Mouse (Mus musculus) embryo, embryonic 10.5 days (tissue): ENCODE data around the gene Lrp8.
A peak's percentile ranks its signal among the peaks of the same experiment; 100 is the strongest.

Experiments used
- DNase-seq: peaks from one replicate; pipeline ENCODE4 v3.0.0-alpha.2; 2015; ENCODE audit warnings: low spot score

The Lrp8 gene

DNA sequence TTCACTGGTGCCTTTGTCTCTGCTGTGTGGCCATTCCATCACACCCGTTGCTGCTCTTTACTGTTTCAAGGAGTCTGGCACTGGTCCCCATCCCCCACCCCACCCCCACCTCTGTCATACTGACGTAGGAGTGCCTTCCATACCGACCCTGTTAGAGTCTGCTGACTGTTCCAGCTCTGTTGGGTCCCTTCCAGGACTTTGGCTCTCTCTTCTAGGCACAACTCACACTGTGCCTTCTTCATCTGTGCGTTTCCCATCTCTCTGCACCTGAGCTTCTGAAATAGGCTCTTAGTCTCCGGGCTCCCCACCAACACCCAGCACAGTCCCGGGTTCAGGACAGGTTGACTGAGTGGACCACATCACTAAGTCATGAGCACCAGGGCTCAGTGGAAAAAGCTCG, 44.7 kb downstream of the Lrp8 start:
- DNase-seq: no peak

DNA sequence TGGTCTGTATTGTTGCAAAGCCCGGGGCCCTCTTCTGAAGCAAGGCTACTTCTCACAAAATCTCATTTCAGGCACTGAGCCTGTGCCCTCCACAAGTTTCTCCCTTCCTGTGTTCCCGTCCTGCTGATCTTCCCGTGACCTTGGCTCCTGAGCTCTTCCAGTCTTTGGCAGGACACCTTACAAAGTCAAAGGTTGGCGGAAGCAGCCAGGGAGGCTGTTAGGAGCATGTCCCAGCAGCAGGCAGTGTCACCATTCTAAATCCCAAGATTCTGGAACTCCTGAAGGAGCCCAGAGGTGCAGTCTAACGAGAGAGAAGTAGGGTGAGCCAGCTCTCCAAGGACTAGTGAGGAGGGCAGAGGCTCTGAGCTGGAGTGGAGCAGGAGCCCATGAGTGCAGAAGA, 46.5 kb downstream of the Lrp8 start:
- no peak for DNase-seq

DNA sequence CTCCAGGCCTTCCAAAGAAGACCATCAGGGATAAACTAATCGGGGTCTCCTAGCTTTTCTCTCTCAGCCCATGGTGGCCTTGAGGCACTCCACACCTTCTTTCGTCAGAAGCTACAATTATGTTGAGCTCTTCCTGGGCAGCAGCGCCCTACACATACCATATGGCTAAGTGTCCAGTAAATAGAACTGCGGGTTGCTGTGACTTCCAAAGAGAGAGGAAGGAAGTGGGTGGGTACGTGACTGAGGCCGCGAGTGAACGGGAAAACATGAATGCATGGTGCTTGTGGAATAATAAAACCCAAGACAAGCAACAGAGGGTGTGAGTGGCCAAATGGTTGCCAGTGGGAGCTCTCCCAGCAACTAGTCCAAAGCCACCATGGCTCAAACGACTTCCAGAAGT, 47.6 kb downstream of the Lrp8 start:
- no peak for DNase-seq

DNA sequence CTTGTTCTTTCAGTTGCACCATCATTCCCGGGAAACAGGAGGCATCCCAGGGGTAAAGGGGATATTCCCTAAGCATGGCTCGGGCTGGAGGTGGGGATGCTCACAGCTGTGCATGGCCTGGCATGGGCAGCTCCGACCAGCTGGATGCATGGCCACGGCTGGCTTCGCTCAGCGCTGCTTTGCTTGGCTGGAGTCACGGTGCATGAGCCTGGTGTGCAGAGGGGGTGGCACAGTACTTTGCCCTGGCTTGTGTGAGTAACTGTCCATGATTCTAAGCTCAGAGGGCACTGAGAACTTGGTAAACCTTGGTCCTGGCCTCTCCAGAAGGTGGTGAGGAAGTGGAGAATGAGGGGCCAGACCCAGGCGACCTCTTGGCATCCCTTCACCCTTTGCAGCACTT, 48.0 kb downstream of the Lrp8 start:
- DNase-seq: no peak

DNA sequence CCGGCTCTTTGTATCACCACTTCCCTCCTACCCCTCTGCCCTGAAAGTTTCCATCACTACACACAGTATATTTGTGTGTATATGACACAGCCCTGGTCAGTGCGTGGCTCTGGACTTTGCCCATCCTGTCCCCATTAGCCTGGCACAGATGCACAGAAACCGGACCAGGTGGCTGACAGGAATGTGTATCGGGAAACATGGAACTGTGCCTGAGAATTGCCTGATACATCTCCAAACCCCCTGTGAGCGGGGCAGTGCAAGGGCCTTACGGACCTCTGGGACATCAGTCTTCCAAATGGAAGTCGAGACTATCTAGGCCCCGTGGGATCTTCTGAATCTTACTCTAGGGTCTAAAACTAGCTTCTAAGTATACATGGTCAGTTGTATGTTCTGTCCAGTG, 51.3 kb downstream of the Lrp8 start:
- DNase-seq: no peak

DNA sequence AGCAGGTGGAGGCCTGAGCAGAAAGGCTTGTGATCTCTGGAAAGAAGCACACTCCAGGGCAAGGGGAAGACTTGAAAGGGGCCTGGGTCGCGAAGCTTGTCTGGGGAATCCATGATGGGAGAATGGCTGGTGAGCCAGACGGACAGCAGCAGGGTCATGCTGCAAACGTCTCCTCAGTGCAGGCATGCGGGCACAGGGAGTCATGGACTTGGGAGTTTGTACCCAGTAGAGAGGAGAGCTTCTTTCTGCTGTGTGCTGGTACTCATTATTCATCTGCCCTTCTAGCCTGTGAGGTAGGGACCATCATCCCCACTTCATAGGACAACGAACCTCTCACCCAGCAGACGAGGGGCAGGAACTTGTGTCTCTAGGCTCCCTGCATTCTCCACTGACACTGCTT, 51.8 kb downstream of the Lrp8 start:
- no peak for DNase-seq

DNA sequence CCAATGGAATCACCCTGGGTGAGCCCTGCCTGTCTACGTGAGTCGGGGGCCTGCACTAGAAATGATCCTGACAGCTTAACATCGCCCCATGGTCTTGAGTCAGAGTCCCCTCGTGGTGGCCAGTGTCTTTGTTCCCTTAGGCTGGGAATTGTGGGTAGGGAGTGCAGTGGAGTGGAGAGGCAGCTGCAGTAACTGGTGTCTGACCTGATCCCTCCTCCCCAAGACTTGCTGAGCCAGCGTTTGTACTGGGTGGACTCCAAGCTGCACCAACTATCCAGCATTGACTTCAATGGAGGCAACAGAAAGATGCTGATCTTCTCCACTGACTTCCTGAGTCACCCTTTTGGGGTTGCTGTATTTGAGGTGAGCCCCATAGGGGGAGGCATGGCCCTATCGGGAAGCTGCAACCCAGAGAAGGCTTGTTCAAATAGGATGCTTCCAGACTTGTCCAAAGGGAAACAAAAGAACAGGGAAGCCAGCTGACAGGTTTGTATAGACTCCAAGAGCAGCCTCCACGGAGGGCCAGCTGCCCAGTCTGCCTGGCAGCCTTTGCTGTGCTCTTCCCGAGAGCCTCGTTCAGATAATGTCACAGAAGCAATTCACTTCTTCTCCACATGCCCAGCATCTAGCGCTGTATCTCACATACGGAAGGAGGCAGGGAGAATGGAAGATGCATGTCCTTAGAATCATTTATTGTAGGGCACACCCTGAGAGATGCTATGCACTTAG, 55.1 kb downstream of the Lrp8 start:
- no peak for DNase-seq

DNA sequence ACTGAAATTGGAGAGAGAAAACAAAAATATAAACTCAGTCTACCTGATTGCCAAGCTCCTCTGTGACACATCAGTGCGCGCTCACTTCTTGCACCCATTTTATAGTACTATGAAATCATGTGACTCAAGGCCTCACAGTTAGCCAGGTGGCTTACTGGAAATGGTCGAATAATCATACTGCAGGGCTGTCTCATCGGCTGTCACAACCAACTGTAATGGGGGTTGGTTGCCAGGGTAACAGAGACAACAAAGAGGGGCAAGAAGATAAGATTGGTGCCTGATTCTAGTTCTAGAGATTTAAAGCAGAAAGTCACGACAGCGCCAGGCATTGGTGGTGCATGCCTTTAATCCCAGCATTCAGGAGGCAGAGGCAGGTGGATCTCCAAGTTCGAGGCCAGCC, 56.9 kb downstream of the Lrp8 start:
- DNase-seq: no peak

DNA sequence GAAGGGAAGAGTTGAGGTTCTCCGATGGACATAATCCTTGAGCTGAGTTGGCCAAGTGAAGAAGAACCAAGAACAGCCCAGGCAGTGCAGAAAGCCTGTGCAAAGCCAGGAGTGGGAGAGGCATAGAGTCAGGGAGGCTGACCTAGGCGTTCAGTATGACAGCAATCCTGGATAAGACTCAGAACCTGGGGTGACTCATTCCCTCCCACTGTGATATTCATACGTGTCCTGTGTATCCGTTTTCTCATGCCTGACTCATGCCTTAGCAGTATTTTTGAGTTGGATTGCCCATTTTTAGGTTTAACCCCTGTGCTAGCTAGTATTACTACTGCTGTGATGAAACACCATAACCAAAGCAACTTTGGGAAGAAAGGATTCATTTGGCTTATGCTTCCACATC, 62.8 kb downstream of the Lrp8 start:
- no peak for DNase-seq

DNA sequence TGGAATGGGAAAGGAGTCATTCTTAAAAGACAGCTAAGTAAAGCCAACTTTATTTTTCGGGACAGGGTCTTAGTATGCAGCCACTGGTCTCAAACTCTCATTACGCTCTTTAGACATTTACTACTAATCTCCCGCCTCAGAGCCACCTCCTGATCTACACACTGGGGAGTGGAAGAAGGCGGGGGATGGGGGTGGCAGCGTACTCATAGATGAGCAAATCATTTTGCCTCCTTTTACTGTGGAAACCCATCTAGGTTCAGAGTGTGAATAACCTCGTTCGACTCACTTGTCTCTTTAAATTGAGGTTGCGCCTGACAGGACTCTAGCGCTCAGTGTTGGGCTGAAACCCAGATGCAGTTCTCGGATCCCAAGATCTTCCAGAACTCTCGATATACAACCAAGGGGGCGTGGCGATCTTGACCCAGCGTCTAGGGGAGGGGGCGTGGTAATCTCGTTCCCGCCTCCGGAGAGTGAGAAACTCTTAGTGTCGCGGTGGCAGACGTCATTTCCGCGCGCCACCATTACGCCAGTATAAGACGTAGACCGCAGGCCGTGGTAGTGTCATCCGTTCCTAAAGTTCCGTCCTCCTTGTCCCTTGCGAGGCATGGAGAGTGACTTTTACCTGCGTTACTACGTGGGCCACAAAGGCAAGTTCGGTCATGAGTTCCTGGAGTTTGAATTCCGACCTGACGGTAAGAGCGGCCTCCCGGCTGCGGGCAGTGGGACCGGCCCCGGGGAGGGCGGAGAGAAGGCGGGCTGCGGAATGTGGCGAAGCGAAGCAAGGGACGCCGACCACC, 77.4 kb downstream of the Lrp8 start, which contains the start of gene Magoh:
Magoh (plus strand) TSS at position 502 of the 797 bp plus-strand sequence.
- peak; percentile 100 for DNase-seq

DNA sequence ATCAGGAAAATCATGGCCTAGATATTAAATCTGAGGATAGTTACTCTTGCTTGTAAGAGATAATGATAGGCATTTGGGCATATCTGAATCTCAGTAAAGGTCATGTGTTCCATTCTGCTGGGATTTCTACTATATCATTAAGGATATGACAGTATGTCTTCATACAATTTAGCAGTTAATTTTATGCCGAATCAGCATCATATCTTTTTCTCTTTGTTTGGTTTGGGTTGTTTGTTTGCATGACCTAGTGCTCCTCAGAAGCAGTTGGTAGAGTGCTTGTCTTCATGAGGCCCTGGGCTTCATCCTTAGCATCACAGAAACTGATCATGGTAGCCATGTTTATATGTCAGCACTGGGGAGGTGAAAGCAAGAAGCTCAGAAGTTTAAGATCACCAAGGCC, 79.6 kb downstream of the Lrp8 start:
- no peak for DNase-seq

DNA sequence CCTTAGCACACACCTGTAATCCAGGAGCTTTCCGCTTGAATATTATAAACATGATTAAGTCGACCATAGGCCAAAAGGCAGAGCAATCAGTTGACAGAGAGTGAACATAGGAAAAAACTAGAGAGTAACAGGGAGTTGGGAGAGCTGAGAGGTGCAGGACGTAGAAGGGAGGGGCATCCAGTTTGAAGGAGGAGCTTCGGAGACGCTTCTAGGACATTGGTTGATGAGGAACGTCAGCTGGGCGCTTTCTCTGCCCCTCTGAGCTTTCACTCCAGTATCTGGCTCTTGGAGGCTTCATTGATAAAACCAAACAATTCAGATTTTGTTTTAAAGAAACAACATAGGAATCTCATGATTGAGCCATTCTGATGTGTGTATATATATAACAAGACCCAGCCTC, 84.3 kb downstream of the Lrp8 start:
- DNase-seq: no peak

DNA sequence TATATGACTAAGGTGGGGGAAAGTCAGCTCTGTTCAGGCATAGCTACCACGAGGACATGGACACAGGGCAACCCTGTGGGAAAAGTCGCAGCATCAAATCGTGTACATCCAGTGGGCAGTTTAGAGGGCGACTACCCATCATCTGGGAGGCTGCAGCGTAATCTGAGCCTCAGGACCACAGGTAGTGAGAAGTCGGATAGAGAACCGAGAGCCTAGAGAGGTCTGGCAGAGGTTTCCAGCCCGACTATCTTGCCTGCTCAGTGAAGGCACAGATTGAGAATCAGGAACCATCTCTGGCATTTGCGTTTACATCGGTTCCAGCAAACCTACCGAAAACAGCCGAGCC, 87.3 kb downstream of the Lrp8 start:
- DNase-seq: no peak

DNA sequence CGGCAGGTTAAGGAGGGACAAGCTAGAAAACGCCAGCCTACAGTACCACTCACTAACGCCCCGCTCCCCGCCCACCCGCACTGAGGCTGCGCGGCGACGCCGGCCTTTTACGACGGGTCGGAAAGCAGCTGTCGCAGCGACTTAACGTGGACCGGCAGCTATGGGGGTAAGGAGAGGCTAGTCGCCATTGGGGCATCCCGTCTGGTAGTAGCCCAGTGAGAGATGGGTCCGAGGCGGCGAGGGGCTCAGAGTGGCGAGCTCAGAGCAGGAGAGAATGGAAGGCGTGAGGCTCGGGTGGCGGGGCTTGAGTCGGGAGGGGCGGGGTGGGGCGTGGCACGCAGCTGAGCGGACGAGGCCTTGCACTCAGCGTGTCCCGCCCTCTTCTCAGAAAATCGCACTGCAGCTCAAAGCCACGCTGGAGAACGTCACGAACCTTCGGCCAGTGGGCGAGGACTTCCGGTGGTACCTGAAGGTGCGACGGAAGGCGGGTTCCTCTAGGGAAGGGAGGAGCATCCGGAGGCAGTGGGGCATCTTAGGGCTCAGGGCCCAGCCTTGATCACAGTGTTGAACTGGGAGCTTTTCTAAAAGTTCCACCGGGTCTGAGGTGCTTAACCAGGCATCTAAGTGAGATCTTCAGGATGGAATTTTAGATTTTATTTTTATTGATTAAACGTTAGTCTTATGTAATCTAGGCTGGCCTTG, 87.8 kb downstream of the Lrp8 start, which contains the start of gene 0610037L13Rik:
0610037L13Rik (plus strand) TSS at position 83 of the 702 bp plus-strand sequence.
- DNase-seq: peak; percentile 97

DNA sequence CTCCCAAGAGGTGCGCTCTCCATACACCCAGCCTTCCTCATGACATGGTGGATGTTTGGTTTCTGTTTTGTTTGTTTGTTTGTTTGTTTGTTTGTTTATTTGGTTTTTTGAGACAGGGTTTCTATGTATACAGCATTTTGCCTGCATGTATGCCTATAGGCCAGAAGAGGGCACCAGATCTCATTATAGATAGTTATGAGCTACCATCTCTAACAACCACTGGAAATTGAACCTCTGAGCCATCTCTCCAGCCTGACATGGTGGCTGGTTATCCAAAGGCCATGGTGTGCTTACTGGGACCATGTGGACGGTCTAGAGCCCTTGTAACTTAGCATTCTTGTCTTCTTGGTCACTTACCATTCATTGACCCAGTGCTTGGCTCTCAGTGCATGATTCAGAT, 90.6 kb downstream of the Lrp8 start:
- peak; percentile 58 for DNase-seq

DNA sequence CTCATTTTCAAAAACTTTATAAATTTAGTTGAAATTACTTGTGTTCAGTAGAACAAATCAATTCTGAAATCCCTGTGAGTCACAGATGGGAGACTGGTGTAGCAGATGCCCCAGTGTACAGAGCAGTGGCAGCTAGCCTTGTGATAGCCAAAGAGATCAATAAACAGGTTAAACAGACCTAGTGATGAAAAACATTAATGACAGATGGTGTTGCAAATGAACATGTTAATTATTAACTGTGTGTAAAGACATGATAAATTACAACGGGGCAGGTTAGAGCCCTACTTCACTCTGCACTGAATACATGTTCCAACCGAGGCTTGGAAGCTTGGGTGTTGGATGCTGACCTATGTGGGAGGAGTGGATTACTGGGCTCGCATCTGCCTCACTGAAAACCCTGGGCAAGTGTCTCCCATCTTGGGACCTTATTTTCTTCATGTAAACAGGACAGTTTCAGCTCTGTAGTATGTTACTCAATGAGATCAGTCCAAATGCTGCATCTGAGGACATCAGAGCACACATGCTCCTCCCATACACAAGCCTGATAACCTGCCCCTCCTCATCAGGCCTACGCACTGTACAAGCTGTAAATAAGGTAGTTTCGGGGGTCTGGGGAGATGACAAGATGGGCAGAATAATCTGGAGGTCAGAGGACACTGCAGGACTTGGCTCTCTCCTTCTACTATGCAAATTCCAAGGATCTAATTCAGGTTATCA, 97.3 kb downstream of the Lrp8 start:
- DNase-seq: no peak

DNA sequence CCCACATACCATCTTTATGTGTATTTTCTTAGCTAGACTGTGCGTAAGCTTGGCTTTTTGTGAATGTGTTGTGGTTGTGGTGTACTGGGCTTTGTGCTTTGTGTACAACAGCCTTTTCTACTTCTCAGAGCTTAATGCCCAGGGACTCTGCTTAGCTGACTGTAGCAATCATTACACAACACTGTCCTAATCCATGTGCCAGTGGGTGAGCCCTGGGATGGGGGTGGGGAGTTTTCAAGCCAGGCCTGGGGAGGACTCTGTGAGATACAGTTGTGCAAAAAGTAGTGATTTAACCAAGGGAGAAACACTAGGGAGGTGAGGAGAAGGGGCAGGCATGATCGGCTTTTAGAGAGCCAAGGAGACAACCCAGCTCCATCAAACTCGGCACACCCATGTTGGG, 98.1 kb downstream of the Lrp8 start:
- no peak for DNase-seq

DNA sequence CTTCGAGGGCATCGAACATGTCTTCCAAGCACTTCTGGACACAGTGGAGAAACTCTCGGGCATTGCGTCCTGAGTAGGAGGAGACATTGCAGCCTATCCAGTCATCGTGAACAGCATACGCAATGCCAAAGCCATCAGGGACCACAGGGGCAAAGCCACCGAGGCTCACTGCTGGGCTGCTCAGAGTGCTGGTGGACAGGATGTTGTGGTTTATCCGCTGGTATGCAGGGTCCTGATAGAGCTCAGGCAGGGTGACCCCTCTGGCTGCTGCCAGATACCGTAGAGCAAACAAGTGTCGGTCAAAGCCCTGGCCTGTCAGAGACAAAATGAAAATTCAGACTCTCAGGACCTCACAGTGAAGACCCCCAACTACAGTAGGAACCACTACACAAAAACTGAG, 102.2 kb downstream of the Lrp8 start:
- DNase-seq: no peak

DNA sequence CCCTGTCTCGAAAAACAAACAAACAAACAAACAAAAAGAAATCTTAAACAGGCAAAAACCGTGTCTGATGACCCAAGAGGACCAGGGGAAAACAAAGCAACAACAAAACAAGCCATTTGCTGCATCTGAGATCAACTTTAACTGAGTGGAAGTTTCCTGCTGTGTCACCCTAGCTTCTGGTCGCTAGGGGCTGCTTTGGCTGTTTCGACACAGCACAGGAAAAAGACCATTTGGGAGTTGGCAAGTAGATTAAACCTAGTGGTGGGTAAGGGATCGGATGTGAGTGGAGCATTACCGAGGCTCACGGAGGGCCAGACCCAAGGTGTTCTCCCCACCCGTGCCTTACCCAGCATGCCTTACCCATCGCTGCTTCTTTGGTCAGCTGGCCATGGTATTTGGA, 104.5 kb downstream of the Lrp8 start:
- DNase-seq: no peak

DNA sequence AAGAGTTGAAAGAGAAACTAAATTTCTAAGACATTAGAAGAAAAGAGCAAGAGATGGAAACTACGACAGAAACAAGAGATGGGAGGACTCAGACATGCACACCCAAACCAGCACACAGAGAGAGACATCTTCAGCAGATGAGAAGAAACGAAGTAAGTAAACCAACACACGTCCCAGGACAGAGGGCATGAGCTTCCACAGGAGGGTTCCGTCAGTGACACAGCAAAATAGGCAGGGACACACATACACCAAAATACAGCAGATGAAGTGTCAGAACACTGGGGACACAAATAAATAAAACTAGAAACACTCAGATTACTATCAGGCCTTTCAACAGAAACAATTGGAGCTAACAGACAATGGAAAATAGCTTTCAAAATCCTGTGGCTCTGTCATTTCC, 108.0 kb downstream of the Lrp8 start:
- DNase-seq: no peak

DNA sequence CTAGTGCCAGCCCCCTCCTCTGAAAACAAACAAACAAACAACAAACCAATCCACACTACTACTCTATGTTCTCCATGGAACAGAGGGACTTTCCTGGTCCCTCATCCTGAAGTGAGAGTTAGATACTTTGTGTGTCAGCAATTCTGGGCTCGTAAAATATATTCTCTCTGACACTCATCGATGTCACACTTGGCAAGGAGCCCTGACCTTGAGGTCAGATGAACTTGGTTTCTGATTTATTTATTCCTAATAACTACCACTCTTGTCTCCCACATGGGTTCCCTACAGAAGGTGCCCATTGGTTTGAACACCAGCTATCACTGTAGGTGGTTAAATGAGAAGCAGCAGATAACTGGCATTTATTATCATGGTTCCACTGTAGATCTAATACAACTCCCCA, 118.3 kb downstream of the Lrp8 start:
- DNase-seq: no peak

DNA sequence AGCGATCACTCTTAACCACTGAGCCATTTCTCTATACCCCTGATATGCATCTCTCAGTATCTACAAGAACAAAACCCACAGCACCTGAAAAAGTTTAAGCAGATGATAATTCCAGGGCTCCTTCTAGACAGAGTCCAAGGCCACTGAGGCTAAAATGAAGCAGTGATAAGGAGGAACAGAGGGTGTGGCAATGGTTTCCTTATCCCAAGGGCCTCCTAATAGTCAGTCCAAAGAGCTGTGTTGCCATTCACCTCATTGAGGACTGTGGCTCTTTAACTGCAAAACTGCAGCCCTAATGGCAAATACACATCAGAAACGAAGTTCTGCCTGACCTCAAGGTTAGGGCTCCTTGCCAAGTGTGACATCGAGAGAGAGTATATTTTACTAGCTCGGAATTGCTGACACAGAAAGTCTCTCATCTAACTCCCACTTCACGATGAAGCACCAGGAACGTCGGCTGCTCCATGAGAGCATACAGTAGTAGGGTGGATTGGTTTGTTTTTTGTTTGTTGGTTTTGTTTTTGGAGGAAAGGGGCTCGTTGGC, 119.2 kb downstream of the Lrp8 start:
- no peak for DNase-seq
